Mouse (Mus musculus) hindbrain, embryonic 13.5 days (tissue): ENCODE results near the gene Hook2. TPM values are rescaled to one million over a fixed set of nuclear protein-coding genes. Genes with fewer than 3 reads are reported as not detected.

Experiments used
- ATAC-seq: fragments of 200-750 bp; cut with Nextera tagmentation; 2 replicates; pipeline ENCODE4 v1.8.0; 2017; ENCODE audit warnings: moderate TSS enrichment; ENCODE audit not compliant: low FRiP score
- H3K27ac ChIP-seq: fragments of 300-500 bp; sonication (generic); 2 replicates; pipeline ENCODE4 v1.5.1; 2015; ENCODE audit warnings: inconsistent platforms, mild to moderate bottlenecking, moderate library complexity
- H3K27me3 ChIP-seq: fragments of 300-500 bp; sonication (generic); 2 replicates; pipeline ENCODE4 v1.6.1; 2015; ENCODE audit warnings: mild to moderate bottlenecking, inconsistent platforms
- H3K36me3 ChIP-seq: fragments of 300-500 bp; sonication (generic); 2 replicates; pipeline ENCODE4 v1.6.1; 2015; ENCODE audit warnings: mild to moderate bottlenecking, inconsistent platforms
- H3K4me1 ChIP-seq: fragments of 300-500 bp; sonication (generic); replicated peaks from 2 replicates; pipeline ENCODE4 v1.6.1; 2015; ENCODE audit warnings: inconsistent platforms
- H3K4me2 ChIP-seq: fragments of 300-500 bp; sonication (generic); 2 replicates; pipeline ENCODE4 v1.6.1; 2015; ENCODE audit warnings: inconsistent platforms, mild to moderate bottlenecking, moderate library complexity
- H3K4me3 ChIP-seq: fragments of 300-500 bp; sonication (generic); 2 replicates; pipeline ENCODE4 v1.5.1; 2015; ENCODE audit warnings: mild to moderate bottlenecking, inconsistent platforms
- H3K9ac ChIP-seq: fragments of 300-500 bp; sonication (generic); 2 replicates; pipeline ENCODE4 v1.6.1; 2015; ENCODE audit warnings: mild to moderate bottlenecking, inconsistent platforms
- H3K9me3 ChIP-seq: fragments of 300-500 bp; sonication (generic); 2 replicates; pipeline ENCODE4 v1.6.1; 2016; ENCODE audit warnings: inconsistent platforms
- WGBS: fragments of 180-500 bp; shearing (Covaris S2); methylation state at CpG from one replicate; pipeline ENCODE4 v1.1.7; 2015; 5-methylcytosine and 5-hydroxymethylcytosine counted together
- polyA plus RNA-seq: library from polyadenylated mRNA; unstranded; fragments of >200 nt; fragmentation: Nextera tagmentation; extraction: Ambion mirVana; gene quantifications from 2 replicates; pipeline ENCODE4 v1.2.1, GENCODE M21; 2015

Hook2 gene
- polyA plus RNA-seq, 1 experiment from 2014 or later, result 25.5 TPM

DNA sequence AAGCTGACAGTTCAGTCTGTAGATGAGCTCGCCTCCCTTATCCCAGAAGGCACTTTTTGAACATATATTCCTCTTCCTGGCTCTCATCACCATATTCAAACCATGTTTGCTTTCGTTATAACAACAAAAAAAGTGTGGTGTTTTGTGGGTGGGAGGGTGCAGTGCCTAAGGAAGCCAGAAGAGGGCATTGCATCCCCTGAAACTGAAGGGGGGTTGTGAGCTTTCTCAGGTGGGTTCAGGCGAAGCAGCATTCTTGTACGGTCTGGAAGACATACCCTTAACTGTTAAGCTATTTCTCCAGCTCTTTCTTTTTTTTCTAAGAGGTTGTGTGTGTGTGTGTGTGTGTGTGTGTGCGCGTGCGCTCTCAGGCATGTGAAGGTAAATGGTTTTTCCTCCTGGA, 15.0 kb upstream of the Hook2 start:
- 36% methylated on average over 7 of the region's 7 CpGs for WGBS
- Histone ChIP-seq H3K27me3 (peaks cover 17% of the 10 kb centered on the region), H3K27ac (peak overlapping the region; percentile 62), H3K4me2 (peak overlapping the region; percentile 91; the same call in 1 of the 2 replicates), H3K9ac (no peak overlapping the region), H3K9me3 (no peaks in the 10 kb centered on the region), H3K4me1 (peaks cover 79% of the 10 kb centered on the region), H3K4me3 (no peak overlapping the region), H3K36me3 (peaks cover 41% of the 10 kb centered on the region)
- ATAC-seq, result no peak

- Histone ChIP-seq H3K9me3 (no peaks in the 10 kb centered on the region), H3K4me3 (peak overlapping the region; percentile 52), H3K4me2 (peak overlapping the region; percentile 91), H3K27ac (peak overlapping the region; percentile 62), H3K36me3 (peaks cover 35% of the 10 kb centered on the region), H3K9ac (peak overlapping the region; percentile 74), H3K4me1 (peaks cover 79% of the 10 kb centered on the region), H3K27me3 (peaks cover 24% of the 10 kb centered on the region)
- peak; percentile 76 for ATAC-seq
- 2% methylated on average over 61 of the region's 61 CpGs for WGBS
Observed at GRCm38 (mm10) chr8:84976031-84976762, 14.2 kb upstream of the Hook2 start.

DNA sequence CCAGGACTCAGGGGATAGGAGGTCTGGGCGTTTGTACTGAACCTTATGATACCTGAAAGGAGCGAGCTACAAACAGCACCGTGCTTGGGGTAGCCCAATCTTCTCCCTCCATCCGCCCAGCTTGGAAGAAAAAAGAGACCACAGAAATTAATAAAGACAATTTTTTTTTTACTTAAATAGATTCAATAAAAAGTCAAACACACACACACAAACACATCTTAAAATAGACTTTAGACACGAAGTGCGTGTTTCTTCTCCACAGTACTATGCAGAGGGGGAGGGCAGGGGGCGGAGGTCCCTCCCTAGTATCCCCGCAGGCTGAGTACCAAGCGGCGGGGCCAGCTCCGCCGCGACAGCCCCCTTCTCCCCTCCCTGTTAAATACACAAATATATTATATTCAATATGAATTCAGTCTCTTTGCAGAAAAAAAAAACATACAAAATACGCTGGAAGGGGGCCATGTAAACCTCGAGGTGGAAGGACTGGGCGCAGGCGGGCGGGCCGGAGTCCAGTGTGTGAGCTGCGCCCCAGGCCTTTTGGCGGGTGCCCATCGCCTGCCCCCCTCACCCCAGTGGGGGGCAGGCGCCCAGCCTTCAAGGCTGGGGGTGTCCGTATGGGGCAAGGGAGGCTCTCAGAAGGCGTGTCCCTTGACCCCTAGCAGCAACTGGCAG, 13.5 kb upstream of the Hook2 start:
- 3% methylated on average over 25 of the region's 25 CpGs for WGBS
- ATAC-seq, result no peak
- H3K27ac ChIP-seq, result peak overlapping the region; percentile 62
- peak overlapping the region; percentile 74 for H3K9ac ChIP-seq
- H3K4me2 ChIP-seq, result peak overlapping the region; percentile 91
- peaks cover 31% of the 10 kb centered on the region for H3K27me3 ChIP-seq
- peaks cover 28% of the 10 kb centered on the region for H3K36me3 ChIP-seq
- peaks cover 79% of the 10 kb centered on the region for H3K4me1 ChIP-seq
- H3K9me3 ChIP-seq, result no peaks in the 10 kb centered on the region
- H3K4me3 ChIP-seq, result peak overlapping the region; percentile 52

DNA sequence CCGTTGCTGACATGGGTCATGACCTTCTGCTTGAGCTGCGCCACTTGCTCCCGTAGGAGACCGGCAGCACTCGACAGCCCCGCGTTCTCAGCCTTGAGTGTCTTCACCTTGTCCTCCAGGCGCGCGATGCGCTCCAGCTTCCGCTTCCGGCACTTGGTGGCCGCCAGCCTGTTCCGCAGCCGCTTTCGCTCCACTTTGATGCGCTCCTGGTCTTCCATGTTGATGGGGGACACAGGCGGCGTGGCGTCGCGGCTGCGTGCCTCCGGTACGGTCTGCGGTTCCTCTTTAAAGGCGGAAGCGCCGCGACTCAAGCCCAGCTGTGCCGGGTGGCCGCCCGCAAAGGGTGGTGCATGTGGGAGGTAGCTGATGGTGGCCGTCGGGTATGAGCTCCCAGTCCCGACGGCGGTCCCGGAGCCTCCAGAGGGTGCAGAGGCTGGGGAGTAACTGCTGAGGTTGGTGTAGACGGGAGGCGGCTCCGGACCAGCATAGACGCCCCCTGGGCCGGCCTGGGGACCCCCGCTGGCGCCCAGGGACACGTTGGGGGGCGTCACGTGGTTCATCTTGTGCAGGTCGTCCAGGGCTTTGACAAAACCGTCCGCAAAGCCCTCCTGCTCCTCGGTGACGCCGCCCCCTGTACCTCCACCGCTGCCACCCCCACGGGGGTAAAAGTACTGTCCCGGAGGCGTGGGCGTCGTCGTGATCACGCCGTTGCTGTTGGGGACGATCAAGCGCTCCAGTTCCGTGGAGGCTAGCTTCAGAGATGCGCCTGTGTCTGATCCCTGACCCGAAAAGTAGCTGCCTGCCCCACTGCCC, 12.8 kb upstream of the Hook2 start:
- Histone ChIP-seq H3K4me3 (peak overlapping the region; percentile 52), H3K36me3 (peaks cover 21% of the 10 kb centered on the region), H3K27ac (peak overlapping the region; percentile 77), H3K4me1 (peaks cover 79% of the 10 kb centered on the region), H3K9me3 (no peaks in the 10 kb centered on the region), H3K9ac (peak overlapping the region; percentile 74), H3K27me3 (peaks cover 38% of the 10 kb centered on the region), H3K4me2 (peak overlapping the region; percentile 91)
- no peak for ATAC-seq
- under 1% methylated on average over 70 of the region's 70 CpGs for WGBS

- peaks cover 13% of the 10 kb centered on the region for H3K36me3 ChIP-seq
- H3K4me2 ChIP-seq, result peak within 1 kb of the TSS; percentile 91
- H3K9me3 ChIP-seq, result no peaks in the 10 kb centered on the region
- peak within 1 kb of the TSS; percentile 77 for H3K27ac ChIP-seq
- peaks cover 41% of the 10 kb centered on the region for H3K27me3 ChIP-seq
- peaks cover 79% of the 10 kb centered on the region for H3K4me1 ChIP-seq
- H3K9ac ChIP-seq, result peak within 1 kb of the TSS; percentile 74
- ATAC-seq, result peak; percentile 41
- peak within 1 kb of the TSS; percentile 52 for H3K4me3 ChIP-seq
- under 1% methylated on average over 63 of the region's 63 CpGs for WGBS
Observed at GRCm38 (mm10) chr8:84978248-84978940, 12.0 kb upstream of the Hook2 start, which contains the start of gene Junb. Gene Junb (minus strand): TSS chr8:84978718.

DNA sequence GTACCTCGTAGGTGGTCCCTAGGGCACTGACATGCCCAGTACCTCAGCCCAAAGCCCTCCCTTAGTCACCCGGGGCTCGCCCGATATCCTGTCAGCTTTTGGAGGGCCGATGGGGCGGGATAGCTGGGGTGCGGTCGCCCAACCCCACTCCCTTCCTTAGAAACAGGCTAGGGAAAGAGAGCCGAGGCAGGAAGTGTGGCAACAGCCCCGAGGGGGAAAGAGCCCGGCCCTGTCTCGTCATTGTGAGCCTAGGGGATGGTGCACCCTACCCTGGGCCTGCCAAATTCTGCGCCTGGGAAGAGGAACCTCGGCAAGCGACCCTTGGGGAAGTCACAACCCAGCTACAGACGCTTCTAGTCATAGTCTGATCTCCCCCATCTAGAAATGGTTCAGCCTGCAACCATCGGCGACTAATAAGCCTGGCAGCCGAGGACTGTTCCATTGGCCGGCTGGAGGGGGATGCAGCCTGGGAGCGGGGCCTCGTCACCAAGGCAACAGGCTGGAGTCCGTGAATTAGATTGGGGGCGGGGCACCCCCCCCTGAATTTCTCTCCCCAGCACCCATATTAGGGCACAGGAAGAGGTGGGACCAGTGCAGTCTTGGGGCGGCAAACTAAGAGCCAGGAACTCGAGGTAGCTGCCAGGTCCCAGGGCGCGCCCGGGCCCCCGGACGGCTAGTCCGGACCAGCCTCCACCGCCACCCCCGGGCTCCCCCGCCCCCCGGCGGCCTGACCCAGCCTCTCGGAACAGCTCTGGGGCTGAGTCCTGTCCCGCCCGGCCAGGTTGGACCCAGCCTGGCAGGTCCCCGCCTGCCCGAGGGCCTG, 10.6 kb upstream of the Hook2 start:
- Histone ChIP-seq H3K4me3 (peak overlapping the region; percentile 32), H3K4me1 (peaks cover 77% of the 10 kb centered on the region), H3K27ac (0 out of 2 replicates have a peak overlapping the region, but pooled peaks have one; percentile 2), H3K9me3 (no peaks in the 10 kb centered on the region), H3K4me2 (peak overlapping the region; percentile 91), H3K9ac (peak overlapping the region; percentile 53), H3K36me3 (peaks cover 5% of the 10 kb centered on the region; the same call in 1 of the 2 replicates), H3K27me3 (peaks cover 55% of the 10 kb centered on the region)
- peak; percentile 18 for ATAC-seq
- 4% methylated on average over 37 of the region's 42 CpGs for WGBS

- Histone ChIP-seq H3K9me3 (no peaks in the 10 kb centered on the region), H3K4me3 (no peak overlapping the region), H3K9ac (peak overlapping the region; percentile 46; the same call in 1 of the 2 replicates), H3K4me1 (peaks cover 77% of the 10 kb centered on the region), H3K27ac (peak overlapping the region; percentile 64), H3K36me3 (no peaks in the 10 kb centered on the region), H3K4me2 (peak overlapping the region; percentile 30; the same call in 1 of the 2 replicates), H3K27me3 (peaks cover 60% of the 10 kb centered on the region)
- WGBS, result 32% methylated on average over 11 of the region's 11 CpGs
- no peak for ATAC-seq
Observed at GRCm38 (mm10) chr8:84980622-84981358, 9.6 kb upstream of the Hook2 start.

DNA sequence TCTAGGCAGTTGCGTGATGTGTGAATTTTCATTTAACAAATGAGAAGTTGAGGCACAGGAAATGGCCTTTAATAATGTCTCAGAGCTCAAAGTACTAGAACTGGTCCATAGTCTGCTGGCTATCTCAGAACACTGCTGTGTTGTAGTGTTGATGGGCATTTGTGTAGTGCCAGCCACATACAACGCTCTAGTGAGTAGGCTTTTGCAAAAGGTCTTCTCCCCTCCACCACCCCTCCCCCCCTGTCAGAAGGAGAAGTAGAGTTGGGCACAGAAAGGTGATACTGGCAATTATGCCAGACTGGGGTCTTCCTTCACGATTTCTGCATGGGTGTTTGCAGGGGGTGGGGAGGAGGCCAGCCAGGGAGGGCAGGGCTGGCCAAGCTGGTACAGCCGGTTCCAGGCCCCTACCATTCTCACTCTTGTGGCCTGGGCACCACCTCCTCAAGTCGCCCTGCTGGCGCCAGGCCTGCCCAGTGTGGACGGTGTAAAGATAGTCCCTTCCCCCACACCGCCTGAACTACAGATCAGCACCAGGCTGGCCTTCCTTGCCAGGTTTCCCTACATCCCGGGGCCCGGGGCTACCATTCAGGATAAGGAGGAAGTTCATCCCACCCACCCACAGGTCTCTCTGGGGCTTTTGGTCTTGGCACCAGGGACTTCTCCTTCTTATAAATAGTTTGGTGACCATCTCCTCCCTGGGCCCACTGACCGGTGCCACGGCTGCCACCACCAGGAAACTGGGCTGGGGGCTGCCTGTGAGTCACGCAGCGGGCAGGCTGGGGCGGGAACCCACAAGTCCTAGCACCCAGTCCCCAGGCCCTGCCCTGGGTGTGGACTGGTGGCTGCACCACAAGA, 8.5 kb upstream of the Hook2 start:
- no peak overlapping the region; the same call in 1 of the 2 replicates for H3K27ac ChIP-seq

DNA sequence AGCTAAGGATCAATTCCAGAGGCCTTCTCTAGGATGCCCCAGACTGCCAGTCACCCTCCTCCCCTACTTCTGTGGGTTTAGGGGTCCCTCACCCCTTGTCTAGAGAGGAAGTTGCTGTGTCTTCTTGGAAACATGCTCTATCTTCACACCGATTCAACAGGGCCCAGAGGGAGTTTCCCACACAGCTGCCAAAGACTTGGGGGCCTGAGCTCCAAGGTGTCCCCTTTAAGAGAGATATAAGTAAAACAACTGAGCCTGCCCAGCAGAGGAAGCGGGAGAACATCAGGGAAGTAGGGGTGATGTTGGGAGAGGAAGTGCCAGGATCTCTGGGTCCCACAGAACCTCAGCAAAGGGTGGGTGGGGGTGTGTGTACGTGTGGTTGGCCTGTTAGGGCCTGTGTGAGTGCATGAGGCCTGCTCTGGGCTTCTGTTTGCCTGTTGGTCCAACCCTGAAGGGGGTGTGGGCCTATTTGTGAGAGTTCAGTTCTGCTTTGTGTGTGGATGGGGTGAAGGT, 7.8 kb upstream of the Hook2 start:
- Histone ChIP-seq H3K4me1 (peaks cover 68% of the 10 kb centered on the region), H3K9ac (no peak overlapping the region), H3K36me3 (no peaks in the 10 kb centered on the region), H3K4me3 (no peak overlapping the region), H3K9me3 (no peaks in the 10 kb centered on the region), H3K4me2 (no peak overlapping the region), H3K27ac (no peak overlapping the region), H3K27me3 (peaks cover 67% of the 10 kb centered on the region)
- no peak for ATAC-seq
- 67% methylated on average over 3 of the region's 3 CpGs for WGBS

More for the DNA sequence above, 8.5 kb upstream of the Hook2 start:
- no peak overlapping the region for H3K4me2 ChIP-seq
- H3K9me3 ChIP-seq, result no peaks in the 10 kb centered on the region
- H3K27me3 ChIP-seq, result peaks cover 67% of the 10 kb centered on the region
- no peaks in the 10 kb centered on the region for H3K36me3 ChIP-seq
- H3K4me3 ChIP-seq, result no peak overlapping the region
- H3K4me1 ChIP-seq, result peaks cover 74% of the 10 kb centered on the region
- WGBS, result 87% methylated on average over 15 of the region's 15 CpGs
- no peak overlapping the region for H3K9ac ChIP-seq
- no peak for ATAC-seq
